Mouse (Mus musculus) lung, embryonic 16.5 days (tissue): Measurements from ENCODE around the gene Slc35c2. TPM values are rescaled to one million over a fixed set of nuclear protein-coding genes. Genes with fewer than 3 reads are reported as not detected.

Experiments used
- ATAC-seq: fragments of 200-750 bp; cut with Nextera tagmentation; 2 replicates; pipeline ENCODE4 v1.8.0; 2017; ENCODE audit warnings: low read depth, mild to moderate bottlenecking, moderate library complexity
- H3K27ac ChIP-seq: fragments of 300-500 bp; sonication (generic); 2 replicates; pipeline ENCODE4 v1.5.1; 2014; ENCODE audit warnings: mild to moderate bottlenecking, control low read depth, low read length
- H3K27me3 ChIP-seq: fragments of 300-500 bp; sonication (generic); 2 replicates; pipeline ENCODE4 v1.6.1; 2014; ENCODE audit warnings: low read depth, low read length, mixed read lengths; ENCODE audit not compliant: control insufficient read depth, insufficient read depth
- H3K36me3 ChIP-seq: fragments of 300-500 bp; sonication (generic); 2 replicates; pipeline ENCODE4 v1.6.1; 2014; ENCODE audit warnings: low read length; ENCODE audit not compliant: control insufficient read depth, insufficient read depth
- H3K4me1 ChIP-seq: fragments of 300-500 bp; sonication (generic); replicated peaks from 2 replicates; pipeline ENCODE4 v1.6.1; 2014; ENCODE audit warnings: low read length, mixed read lengths; ENCODE audit not compliant: control insufficient read depth, insufficient read depth
- H3K4me2 ChIP-seq: fragments of 300-500 bp; sonication (generic); 2 replicates; pipeline ENCODE4 v1.6.1; 2014; ENCODE audit warnings: low read depth, low read length, control low read depth
- H3K4me3 ChIP-seq: fragments of 300-500 bp; sonication (generic); 2 replicates; pipeline ENCODE4 v1.5.1; 2014; ENCODE audit warnings: mild to moderate bottlenecking, low read length, control low read depth
- H3K9ac ChIP-seq: fragments of 300-500 bp; sonication (generic); 2 replicates; pipeline ENCODE4 v1.6.1; 2014; ENCODE audit warnings: low read length, control low read depth
- H3K9me3 ChIP-seq: fragments of 300-500 bp; sonication (generic); 2 replicates; pipeline ENCODE4 v1.6.1; 2016; ENCODE audit warnings: low read length; ENCODE audit not compliant: control insufficient read depth
- WGBS: fragments of 180-500 bp; shearing (Covaris S2); extraction: QIAGEN DNeasy Blood & Tissue Kit; methylation state at CpG from one replicate; pipeline ENCODE4 v1.1.7; 2014; 5-methylcytosine and 5-hydroxymethylcytosine counted together
- polyA plus RNA-seq: library from polyadenylated mRNA; unstranded; fragments of >200 nt; fragmentation: Nextera tagmentation; extraction: Ambion mirVana; gene quantifications from 2 replicates; pipeline ENCODE4 v1.2.1, GENCODE M21; 2015

Gene Slc35c2
- polyA plus RNA-seq, 1 experiment from 2014 or later = 47.9 TPM

GRCm38 (mm10) chr2:165271326-165271725 is 16.3 kb downstream of the Slc35c2 start:
- WGBS = 18% methylated on average over 8 of the region's 8 CpGs
- no peak overlapping the region for H3K4me2 ChIP-seq
- H3K27ac ChIP-seq = no peak overlapping the region
- H3K9me3 ChIP-seq = no peaks in the 10 kb centered on the region
- no peak overlapping the region for H3K4me3 ChIP-seq
- H3K27me3 ChIP-seq = peaks cover 5% of the 10 kb centered on the region; the same call in 1 of the 2 replicates
- 0 out of 2 replicates have a peak, but pooled peaks cover 2% of the 10 kb centered on the region for H3K4me1 ChIP-seq
- H3K36me3 ChIP-seq = no peaks in the 10 kb centered on the region
- H3K9ac ChIP-seq = no peak overlapping the region
- no peak for ATAC-seq

- peaks cover 6% of the 10 kb centered on the region; the same call in 1 of the 2 replicates for H3K27me3 ChIP-seq
- ATAC-seq = no peak
- no peak overlapping the region for H3K9ac ChIP-seq
- WGBS = 31% methylated on average over 7 of the region's 7 CpGs
- H3K4me3 ChIP-seq = no peak overlapping the region
- H3K27ac ChIP-seq = no peak overlapping the region
- H3K36me3 ChIP-seq = no peaks in the 10 kb centered on the region
- no peaks in the 10 kb centered on the region for H3K9me3 ChIP-seq
- 0 out of 2 replicates have a peak, but pooled peaks cover 2% of the 10 kb centered on the region for H3K4me1 ChIP-seq
- no peak overlapping the region for H3K4me2 ChIP-seq
These were observed 16.8 kb downstream of the Slc35c2 start for GRCm38 (mm10) chr2:165270858-165271257.

- ATAC-seq = no peak
- no peak overlapping the region for H3K4me2 ChIP-seq
- no peak overlapping the region for H3K9ac ChIP-seq
- no peak overlapping the region for H3K27ac ChIP-seq
- H3K4me3 ChIP-seq = no peak overlapping the region
- peaks cover 6% of the 10 kb centered on the region; the same call in 1 of the 2 replicates for H3K27me3 ChIP-seq
- no peaks in the 10 kb centered on the region for H3K9me3 ChIP-seq
- H3K4me1 ChIP-seq = no peaks in the 10 kb centered on the region
- 12% methylated on average over 12 of the region's 12 CpGs for WGBS
- H3K36me3 ChIP-seq = no peaks in the 10 kb centered on the region
These were observed 20.9 kb downstream of the Slc35c2 start for GRCm38 (mm10) chr2:165266739-165267138.

- no peak overlapping the region for H3K4me2 ChIP-seq
- H3K4me1 ChIP-seq = no peaks in the 10 kb centered on the region
- no peaks in the 10 kb centered on the region for H3K36me3 ChIP-seq
- H3K9ac ChIP-seq = no peak overlapping the region
- 57% methylated on average over 7 of the region's 7 CpGs for WGBS
- ATAC-seq = no peak
- H3K4me3 ChIP-seq = no peak overlapping the region
- no peaks in the 10 kb centered on the region for H3K9me3 ChIP-seq
- no peak overlapping the region for H3K27ac ChIP-seq
- peaks cover 6% of the 10 kb centered on the region; the same call in 1 of the 2 replicates for H3K27me3 ChIP-seq
These were observed 23.8 kb downstream of the Slc35c2 start for GRCm38 (mm10) chr2:165263861-165264260.

GRCm38 (mm10) chr2:165262274-165262990 is 25.2 kb downstream of the Slc35c2 start:
- H3K27me3 ChIP-seq = peaks cover 5% of the 10 kb centered on the region; the same call in 1 of the 2 replicates
- H3K9me3 ChIP-seq = no peaks in the 10 kb centered on the region
- ATAC-seq = no peak
- H3K9ac ChIP-seq = no peak overlapping the region
- H3K4me2 ChIP-seq = no peak overlapping the region
- no peaks in the 10 kb centered on the region for H3K4me1 ChIP-seq
- no peak overlapping the region for H3K4me3 ChIP-seq
- no peak overlapping the region for H3K27ac ChIP-seq
- WGBS = 52% methylated on average over 18 of the region's 18 CpGs
- no peaks in the 10 kb centered on the region for H3K36me3 ChIP-seq

- Histone ChIP-seq H3K27me3 (peaks cover under 1% of the 10 kb centered on the region), H3K4me3 (no peak overlapping the region), H3K9me3 (no peaks in the 10 kb centered on the region), H3K4me1 (no peaks in the 10 kb centered on the region), H3K9ac (no peak overlapping the region), H3K36me3 (no peaks in the 10 kb centered on the region), H3K27ac (no peak overlapping the region), H3K4me2 (no peak overlapping the region)
- ATAC-seq = no peak
- WGBS = 63% methylated on average over 8 of the region's 8 CpGs
These were observed 27.8 kb downstream of the Slc35c2 start for GRCm38 (mm10) chr2:165259859-165260258.

- no peaks in the 10 kb centered on the region for H3K36me3 ChIP-seq
- no peak overlapping the region for H3K27ac ChIP-seq
- 78% methylated on average over 6 of the region's 6 CpGs for WGBS
- H3K27me3 ChIP-seq = peaks cover 15% of the 10 kb centered on the region
- no peak overlapping the region for H3K4me2 ChIP-seq
- no peak overlapping the region for H3K4me3 ChIP-seq
- H3K4me1 ChIP-seq = no peaks in the 10 kb centered on the region
- no peak for ATAC-seq
- H3K9me3 ChIP-seq = no peaks in the 10 kb centered on the region
- H3K9ac ChIP-seq = no peak overlapping the region
These were observed 29.3 kb downstream of the Slc35c2 start for GRCm38 (mm10) chr2:165258321-165258720.

- H3K4me1 ChIP-seq = no peaks in the 10 kb centered on the region
- H3K36me3 ChIP-seq = no peaks in the 10 kb centered on the region
- WGBS = 40% methylated on average over 11 of the region's 11 CpGs
- no peak overlapping the region for H3K4me3 ChIP-seq
- ATAC-seq = no peak
- no peak overlapping the region for H3K4me2 ChIP-seq
- no peaks in the 10 kb centered on the region for H3K9me3 ChIP-seq
- no peak overlapping the region for H3K27ac ChIP-seq
- H3K27me3 ChIP-seq = peaks cover 25% of the 10 kb centered on the region
- H3K9ac ChIP-seq = no peak overlapping the region
These were observed 30.4 kb downstream of the Slc35c2 start for GRCm38 (mm10) chr2:165257151-165257834.

GRCm38 (mm10) chr2:165256213-165256612 is 31.5 kb downstream of the Slc35c2 start:
- H3K27me3 ChIP-seq = peaks cover 25% of the 10 kb centered on the region
- no peaks in the 10 kb centered on the region for H3K4me1 ChIP-seq
- H3K9me3 ChIP-seq = no peaks in the 10 kb centered on the region
- no peak overlapping the region for H3K4me2 ChIP-seq
- no peak overlapping the region for H3K4me3 ChIP-seq
- H3K27ac ChIP-seq = no peak overlapping the region
- H3K36me3 ChIP-seq = no peaks in the 10 kb centered on the region
- 52% methylated on average over 7 of the region's 10 CpGs for whole genome bisulfite sequencing
- ATAC-seq = no peak
- no peak overlapping the region for H3K9ac ChIP-seq
